In genomic region chr17:44419405-44419729, GRCm38 (mm10) we compare ENCODE assay signal across 12 mouse cellular contexts.
"Had no signal": no experiment of that assay in that cellular context is flagged by ENCODE, and none has a peak within 500 bp of the region (broad histone marks: within the 10 kb centered on the region; RNA-seq: fewer than 3 reads in every experiment).

No protein-coding gene starts in this region.

- H3K4me3 ChIP-seq: limb, embryonic 10.5 days; midbrain, embryonic 13.5 days had no signal

- H3K9ac ChIP-seq: lung, embryonic 14.5 days; midbrain, embryonic 13.5 days had no signal

- H3K9me3 ChIP-seq: limb, embryonic 10.5 days had no signal

- H3K4me2 ChIP-seq: liver, embryonic 11.5 days; lung, embryonic 14.5 days; midbrain, embryonic 13.5 days had no signal

- H3K36me3 ChIP-seq: limb, embryonic 10.5 days; midbrain, embryonic 13.5 days had no signal

- H3K27ac ChIP-seq: kidney, postnatal 0 days; limb, embryonic 10.5 days; macrophage; midbrain, embryonic 13.5 days had no signal

- ATAC-seq: midbrain, embryonic 13.5 days had no signal

- DNase-seq: lung, embryonic 14.5 days; lung, postnatal 10 days; right cerebral cortex, adult 18-20 months; right cerebral cortex, postnatal 25 days; spleen, adult 18-20 months; thymus, adult 18-20 months; thymus, postnatal 25 days had no signal

- H3K4me1 ChIP-seq: midbrain, embryonic 13.5 days had no signal

- H3K27me3 ChIP-seq: midbrain, embryonic 13.5 days had no signal
